Mouse (Mus musculus) liver, embryonic 16.5 days (tissue): ENCODE measurements at regions not wholly inside any gene's neighbourhood (a gene's known extent, or its start where the extent isn't known, plus 50 kb on each side); places are given as distances from the start of the nearest gene placed in this dataset.
"Not testable (repeated sequence)": the region's sequence is repeated elsewhere in the genome, so short reads cannot be mapped to it uniquely, and the experiment has no call there.

Experiments
- ATAC-seq: fragments of 200-750 bp; cut with Nextera tagmentation; 2 replicates; pipeline ENCODE4 v1.8.0; 2017; ENCODE audit warnings: low read depth, mild to moderate bottlenecking, moderate number of reproducible peaks, moderate library complexity
- H3K27ac ChIP-seq: fragments of 300-500 bp; sonication (generic); 2 replicates; pipeline ENCODE4 v1.5.1; 2014; ENCODE audit warnings: mild to moderate bottlenecking, low read length
- H3K27me3 ChIP-seq: fragments of 300-500 bp; sonication (generic); 2 replicates; pipeline ENCODE4 v1.6.1; 2014; ENCODE audit warnings: low read depth, low read length, mixed read lengths; ENCODE audit not compliant: control insufficient read depth, insufficient read depth
- H3K36me3 ChIP-seq: fragments of 300-500 bp; sonication (generic); 2 replicates; pipeline ENCODE4 v1.6.1; 2014; ENCODE audit warnings: mild to moderate bottlenecking; ENCODE audit not compliant: control insufficient read depth, insufficient read depth
- H3K4me1 ChIP-seq: fragments of 300-500 bp; sonication (generic); 2 replicates; pipeline ENCODE4 v1.6.1; 2014; ENCODE audit warnings: low read depth, low read length, mixed read lengths; ENCODE audit not compliant: control insufficient read depth
- H3K4me2 ChIP-seq: fragments of 300-500 bp; sonication (generic); 2 replicates; pipeline ENCODE4 v1.6.1; 2014; ENCODE audit warnings: low read depth, low read length, mixed read lengths
- H3K4me3 ChIP-seq: fragments of 300-500 bp; sonication (generic); 2 replicates; pipeline ENCODE4 v1.5.1; 2014; ENCODE audit warnings: low read depth, mild to moderate bottlenecking, low read length
- H3K9ac ChIP-seq: fragments of 300-500 bp; sonication (generic); 2 replicates; pipeline ENCODE4 v1.6.1; 2014; ENCODE audit warnings: low read depth, low read length
- H3K9me3 ChIP-seq: fragments of 300-500 bp; sonication (generic); replicated peaks from 2 replicates; pipeline ENCODE4 v1.6.1; 2016; ENCODE audit warnings: low read length; ENCODE audit not compliant: control insufficient read depth
- WGBS: fragments of 180-500 bp; shearing (Covaris S2); extraction: QIAGEN DNeasy Blood & Tissue Kit; methylation state at CpG from one replicate; pipeline ENCODE4 v1.1.7; 2014; ENCODE audit not compliant: insufficient replicate concordance; 5-methylcytosine and 5-hydroxymethylcytosine counted together

- no peak for ATAC-seq
- no peaks in the 10 kb centered on the region for H3K4me1 ChIP-seq
- H3K9me3 ChIP-seq: no peaks in the 10 kb centered on the region
- H3K9ac ChIP-seq: no peak overlapping the region
- H3K4me3 ChIP-seq: no peak overlapping the region
- no peak overlapping the region for H3K27ac ChIP-seq
- H3K27me3 ChIP-seq: no peaks in the 10 kb centered on the region
- WGBS: 48% methylated on average over 1 of the region's 1 CpGs
- no peaks in the 10 kb centered on the region for H3K36me3 ChIP-seq
- H3K4me2 ChIP-seq: no peak overlapping the region
These were observed 249.4 kb upstream of the Akr1e1 start for GRCm38 (mm10) chr13:4858341-4858740.

GRCm38 (mm10) chr13:4839481-4839880 is 230.5 kb upstream of the Akr1e1 start:
- not testable (repeated sequence) for H3K27ac ChIP-seq, H3K4me1 ChIP-seq, H3K27me3 ChIP-seq, H3K9me3 ChIP-seq, H3K36me3 ChIP-seq, H3K4me2 ChIP-seq, ATAC-seq, H3K9ac ChIP-seq, H3K4me3 ChIP-seq
- 62% methylated on average over 2 of the region's 2 CpGs for WGBS

- WGBS: 51% methylated on average over 3 of the region's 3 CpGs
These were observed 217.8 kb upstream of the Akr1e1 start for GRCm38 (mm10) chr13:4826756-4827155.

GRCm38 (mm10) chr13:4825749-4826148 is 216.8 kb upstream of the Akr1e1 start:
- WGBS: 75% methylated on average over 1 of the region's 1 CpGs
- H3K4me1 ChIP-seq, H3K36me3 ChIP-seq, H3K27ac ChIP-seq, ATAC-seq, H3K4me3 ChIP-seq, H3K4me2 ChIP-seq, H3K9me3 ChIP-seq, H3K9ac ChIP-seq, H3K27me3 ChIP-seq: not testable (repeated sequence)

More at GRCm38 (mm10) chr13:4826756-4827155, 217.8 kb upstream of the Akr1e1 start:
- Histone ChIP-seq H3K36me3 (no peaks in the 10 kb centered on the region), H3K4me3 (no peak overlapping the region), H3K4me2 (no peak overlapping the region), H3K9ac (no peak overlapping the region), H3K4me1 (no peaks in the 10 kb centered on the region), H3K27me3 (no peaks in the 10 kb centered on the region), H3K9me3 (no peaks in the 10 kb centered on the region), H3K27ac (no peak overlapping the region)
- no peak for ATAC-seq

GRCm38 (mm10) chr13:4806876-4807275 is 197.9 kb upstream of the Akr1e1 start:
- Histone ChIP-seq H3K9me3 (no peaks in the 10 kb centered on the region), H3K4me3 (no peak overlapping the region), H3K9ac (no peak overlapping the region), H3K36me3 (no peaks in the 10 kb centered on the region), H3K27me3 (no peaks in the 10 kb centered on the region), H3K4me1 (no peaks in the 10 kb centered on the region), H3K27ac (no peak overlapping the region), H3K4me2 (no peak overlapping the region)
- no peak for ATAC-seq
- WGBS: 62% methylated on average over 2 of the region's 2 CpGs

- H3K27ac ChIP-seq: no peak overlapping the region
- WGBS: 76% methylated on average over 14 of the region's 14 CpGs
- H3K36me3 ChIP-seq: no peaks in the 10 kb centered on the region
- no peaks in the 10 kb centered on the region; the same call in 1 of the 2 replicates for H3K9me3 ChIP-seq
- no peak overlapping the region for H3K9ac ChIP-seq
- H3K4me1 ChIP-seq: no peaks in the 10 kb centered on the region
- H3K4me2 ChIP-seq: no peak overlapping the region
- no peak for ATAC-seq
- no peaks in the 10 kb centered on the region for H3K27me3 ChIP-seq
- no peak overlapping the region for H3K4me3 ChIP-seq
These were observed 191.7 kb upstream of the Akr1e1 start for GRCm38 (mm10) chr13:4800666-4801065.

DNA sequence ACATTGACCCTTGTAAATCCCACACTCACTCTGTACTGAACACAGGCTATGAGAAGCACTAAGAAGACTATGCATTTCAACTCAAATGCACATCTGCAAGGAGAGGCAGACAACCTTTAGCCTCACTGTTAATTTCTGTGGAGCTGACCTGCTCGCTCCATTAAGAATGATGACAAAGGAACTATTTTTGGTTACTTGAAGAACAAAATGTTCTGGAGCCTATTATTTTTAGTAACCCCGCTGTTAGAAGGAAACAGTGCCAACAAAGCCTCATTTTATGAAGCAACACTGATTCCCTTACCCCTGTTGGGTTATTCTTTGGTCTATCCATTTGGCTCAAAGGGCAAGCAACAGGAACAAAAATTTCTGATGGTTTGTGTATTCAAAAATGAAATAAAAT is 182.2 kb upstream of the Akr1e1 start:
- H3K27ac ChIP-seq: no peak overlapping the region
- H3K4me1 ChIP-seq: no peaks in the 10 kb centered on the region
- no peak for ATAC-seq
- 53% methylated on average over 2 of the region's 2 CpGs for WGBS
- no peak overlapping the region for H3K4me2 ChIP-seq
- H3K9ac ChIP-seq: no peak overlapping the region
- no peak overlapping the region for H3K4me3 ChIP-seq
- H3K36me3 ChIP-seq: no peaks in the 10 kb centered on the region
- no peaks in the 10 kb centered on the region for H3K9me3 ChIP-seq
- H3K27me3 ChIP-seq: no peaks in the 10 kb centered on the region

DNA sequence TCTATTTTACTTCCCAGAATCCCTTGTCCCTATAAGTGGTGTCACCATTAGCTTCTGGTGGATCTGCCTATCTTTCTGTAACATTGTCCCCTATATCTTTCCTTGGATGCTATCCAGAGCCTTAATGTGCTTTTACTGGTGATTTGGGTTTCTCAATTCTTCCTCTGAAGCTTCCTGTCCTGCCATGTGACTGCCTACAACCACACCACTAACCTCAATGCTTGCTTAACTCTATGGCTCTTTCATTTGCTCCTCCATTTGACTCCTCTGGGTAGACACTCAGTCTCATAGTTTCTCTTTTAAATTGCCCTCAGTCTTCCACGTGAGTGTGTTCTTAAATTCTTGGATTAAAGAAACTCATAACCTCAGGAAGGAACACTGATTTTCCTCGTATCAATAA is 181.4 kb upstream of the Akr1e1 start:
- ATAC-seq: no peak
- no peaks in the 10 kb centered on the region for H3K9me3 ChIP-seq

DNA sequence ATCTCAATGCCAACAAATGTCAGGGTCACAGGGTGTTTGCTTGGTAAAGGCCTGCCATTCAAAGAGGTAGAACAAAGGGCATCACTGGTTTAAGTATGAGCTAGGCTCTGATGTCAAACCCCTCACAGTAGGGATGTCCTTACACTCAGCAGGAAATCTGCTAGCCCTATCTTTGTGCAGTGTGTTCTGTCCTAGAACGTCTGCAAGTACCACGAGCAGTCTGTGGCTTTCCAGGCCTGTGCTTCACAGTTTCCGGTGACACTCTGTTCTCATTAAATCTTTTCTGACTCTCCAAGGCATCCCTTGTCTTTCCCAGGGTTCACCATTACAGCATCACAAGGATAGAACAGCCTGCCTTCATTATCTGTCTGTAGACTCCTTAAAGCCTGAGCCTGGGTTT is 174.3 kb upstream of the Akr1e1 start:
- H3K36me3 ChIP-seq: no peaks in the 10 kb centered on the region
- H3K4me2 ChIP-seq: no peak overlapping the region
- no peaks in the 10 kb centered on the region for H3K27me3 ChIP-seq
- H3K4me3 ChIP-seq: no peak overlapping the region
- 28% methylated on average over 3 of the region's 3 CpGs for WGBS
- H3K9ac ChIP-seq: no peak overlapping the region
- no peak overlapping the region for H3K27ac ChIP-seq
- ATAC-seq: no peak
- H3K4me1 ChIP-seq: no peaks in the 10 kb centered on the region
- H3K9me3 ChIP-seq: no peaks in the 10 kb centered on the region

More for the DNA sequence above, 181.4 kb upstream of the Akr1e1 start:
- H3K4me1 ChIP-seq: no peaks in the 10 kb centered on the region
- no peaks in the 10 kb centered on the region for H3K27me3 ChIP-seq
- no peaks in the 10 kb centered on the region for H3K36me3 ChIP-seq
- H3K4me3 ChIP-seq: no peak overlapping the region
- WGBS: 37% methylated on average over 2 of the region's 2 CpGs
- no peak overlapping the region for H3K4me2 ChIP-seq
- no peak overlapping the region for H3K9ac ChIP-seq
- no peak overlapping the region for H3K27ac ChIP-seq
